Mouse (Mus musculus): ENCODE results near the gene Pde8b.
"Not testable (repeated sequence)": the region's sequence is repeated elsewhere in the genome, so short reads cannot be mapped to it uniquely, and the experiment has no call there.

Gene Pde8b

DNA sequence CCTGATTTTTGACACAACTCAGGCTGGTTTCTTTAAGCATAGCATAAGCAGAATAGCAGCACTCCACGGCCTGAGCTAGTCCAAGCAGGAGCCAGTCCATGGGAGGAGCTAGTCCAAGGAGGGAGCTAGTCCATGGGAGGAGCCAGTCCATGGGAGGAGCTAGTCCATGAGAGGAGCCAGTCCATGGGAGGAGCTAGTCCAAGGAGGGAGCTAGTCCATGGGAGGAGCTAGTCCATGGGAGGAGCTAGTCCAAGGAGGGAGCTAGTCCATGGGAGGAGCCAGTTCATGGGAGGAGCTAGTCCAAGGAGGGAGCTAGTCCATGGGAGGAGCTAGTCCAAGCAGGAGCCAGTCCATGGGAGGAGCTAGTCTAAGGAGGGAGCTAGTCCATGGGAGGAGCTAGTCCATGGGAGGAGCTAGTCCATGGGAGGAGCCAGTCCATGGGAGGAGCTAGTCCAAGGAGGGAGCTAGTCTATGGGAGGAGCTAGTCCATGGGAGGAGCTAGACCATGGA, 34.4 kb downstream of the Pde8b start:
- DNase-seq, result not testable (repeated sequence)

DNA sequence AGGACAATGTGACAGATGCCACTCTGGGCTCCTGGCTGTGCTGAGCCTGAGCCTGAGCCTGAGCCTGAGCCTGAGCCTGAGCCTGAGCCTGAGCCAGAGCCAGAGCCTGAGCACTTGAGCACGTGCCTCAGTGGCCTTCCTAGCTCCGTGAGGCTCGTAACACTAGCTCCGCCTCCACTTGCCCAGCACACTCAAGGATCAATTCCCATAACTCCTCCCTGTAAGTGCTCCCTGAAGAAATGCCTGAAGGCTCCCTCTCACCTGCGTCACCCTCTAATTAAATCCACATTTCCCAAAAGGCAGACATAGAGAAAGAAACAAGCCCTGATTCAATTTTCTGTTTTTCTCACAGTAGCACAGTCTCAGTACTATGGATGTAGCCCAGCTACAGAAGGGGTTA, 37.8 kb downstream of the Pde8b start:
- no peak for DNase-seq

DNA sequence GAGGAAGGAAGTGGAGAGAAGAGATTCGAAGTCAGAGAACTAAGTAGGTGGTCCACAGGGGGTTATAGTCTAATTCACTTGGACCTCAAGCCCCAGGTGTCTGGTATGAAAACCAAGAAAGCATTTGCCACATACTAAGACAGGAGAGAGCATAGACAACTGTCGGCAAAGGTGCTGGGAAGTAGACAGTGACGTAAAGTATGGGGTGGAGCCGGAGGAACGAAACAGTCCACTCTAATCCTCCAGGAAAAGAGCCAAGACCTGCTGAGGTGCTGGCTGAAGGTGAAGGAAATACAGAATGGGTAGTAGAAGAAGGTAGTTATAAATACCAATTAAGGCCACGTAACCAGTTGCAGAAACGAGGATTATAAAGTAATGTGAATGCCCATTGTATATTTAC, 42.8 kb downstream of the Pde8b start:
- DNase-seq, result not testable (repeated sequence)

DNA sequence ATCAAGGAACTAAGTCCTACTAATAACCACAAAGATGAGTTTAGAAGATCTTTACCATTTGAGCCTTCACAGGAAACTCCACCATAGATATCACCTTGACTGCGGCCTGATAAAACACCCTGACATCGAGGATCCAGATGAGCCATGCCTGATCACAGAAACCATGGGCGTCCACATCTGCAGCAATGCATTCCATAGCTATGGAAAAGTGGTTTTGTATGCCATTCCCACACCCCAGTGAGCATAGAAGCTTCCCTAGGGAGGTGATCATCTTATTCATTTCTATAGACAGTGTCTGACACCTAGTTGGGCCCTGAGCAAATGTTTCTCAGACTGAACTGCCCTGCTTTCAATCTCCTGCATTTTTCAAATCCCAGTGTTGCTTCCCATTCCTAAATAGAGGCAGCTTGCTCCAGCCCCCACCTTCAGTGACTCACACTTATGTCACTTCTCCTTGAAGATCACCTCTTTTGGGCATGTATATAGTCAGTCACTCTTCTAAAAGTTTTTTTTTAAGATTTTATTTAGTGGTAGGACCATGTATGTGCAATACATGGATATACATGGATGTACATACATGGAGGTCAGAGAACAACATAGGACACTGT, 47.9 kb downstream of the Pde8b start:
- no peak for DNase-seq

DNA sequence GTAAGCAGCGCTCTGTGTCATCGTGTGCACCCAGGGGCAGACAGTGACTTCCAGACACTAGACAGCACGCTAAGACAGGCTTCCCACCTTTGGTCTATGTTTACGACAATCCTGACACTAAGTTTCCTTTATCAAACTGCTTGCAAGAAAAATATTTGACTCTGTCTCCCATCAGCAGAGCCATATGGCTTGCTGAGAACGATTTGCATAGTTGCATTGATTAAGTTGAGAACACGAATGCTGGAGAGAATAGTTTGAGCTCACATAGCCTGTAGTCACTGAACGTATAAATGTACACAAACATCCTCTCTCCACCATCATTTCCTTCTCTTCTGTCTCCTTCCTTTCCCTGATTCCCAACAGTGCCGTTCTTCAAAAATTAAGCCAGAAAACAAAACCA, 49.3 kb downstream of the Pde8b start:
- DNase-seq, result no peak

DNA sequence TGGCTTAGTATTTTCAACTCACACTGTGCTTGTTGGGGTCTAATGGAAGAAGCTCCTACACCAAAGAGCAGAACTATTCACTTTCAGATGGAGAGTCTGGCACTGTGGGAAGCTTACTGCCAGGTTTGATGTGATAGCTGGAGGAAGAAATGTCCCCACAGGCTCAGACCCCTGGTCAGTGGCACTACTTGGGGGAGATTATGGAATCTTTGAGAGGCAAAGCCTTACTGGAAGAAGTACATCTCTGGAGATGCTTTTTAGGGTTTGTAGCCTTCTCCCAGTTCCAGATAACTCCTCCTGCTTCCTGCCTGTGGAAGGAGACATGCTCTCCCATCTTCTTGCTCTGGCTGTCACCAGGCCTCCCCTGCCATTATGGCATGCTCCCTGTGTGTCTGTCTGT, 50.1 kb downstream of the Pde8b start:
- no peak for DNase-seq

DNA sequence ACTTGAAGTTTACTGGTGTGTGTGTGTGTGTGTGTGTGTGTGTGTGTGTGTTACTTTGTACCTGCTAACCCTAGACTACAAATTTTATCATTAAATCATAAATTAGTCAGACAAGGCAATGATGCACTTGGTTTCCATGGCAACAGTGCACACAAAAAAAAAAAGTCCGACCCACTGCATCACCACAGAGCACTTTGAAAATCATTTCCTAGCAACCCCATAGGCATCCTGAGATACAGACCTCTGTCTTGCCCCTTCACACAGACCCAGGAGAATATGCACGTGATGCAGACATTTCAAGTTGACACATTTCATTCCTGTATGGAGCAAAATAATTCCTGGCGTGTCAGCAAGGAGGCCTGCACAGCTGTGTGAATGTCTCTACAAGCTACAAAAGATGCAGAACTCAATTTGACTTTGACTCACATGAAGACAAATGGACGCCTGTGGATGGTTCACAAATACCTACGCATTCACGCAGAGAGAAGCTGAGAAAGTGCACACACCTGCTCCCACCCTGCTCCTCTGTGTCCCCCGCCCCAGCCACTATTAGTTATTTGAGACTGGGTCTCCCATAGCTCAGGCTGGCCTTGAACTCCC, 53.9 kb downstream of the Pde8b start:
- no peak for DNase-seq

DNA sequence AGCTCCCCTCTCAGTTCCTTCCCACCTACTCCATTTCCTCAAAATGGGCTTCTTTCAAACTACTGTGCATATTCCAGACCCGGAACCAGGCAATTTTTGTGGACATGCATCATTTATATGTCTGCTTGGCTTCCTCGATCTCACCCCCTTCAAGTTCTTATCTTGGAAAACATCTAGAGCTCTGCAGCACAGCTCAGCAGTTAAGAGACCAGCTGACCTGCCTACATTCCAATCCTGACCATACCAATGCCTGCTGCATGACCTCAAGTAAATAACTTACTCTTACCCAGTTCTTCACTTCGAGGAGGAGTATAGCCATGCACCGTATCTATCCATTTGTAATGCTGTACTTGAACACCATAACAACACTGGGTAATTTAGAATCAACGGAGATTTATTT, 58.2 kb downstream of the Pde8b start:
- DNase-seq, result no peak

DNA sequence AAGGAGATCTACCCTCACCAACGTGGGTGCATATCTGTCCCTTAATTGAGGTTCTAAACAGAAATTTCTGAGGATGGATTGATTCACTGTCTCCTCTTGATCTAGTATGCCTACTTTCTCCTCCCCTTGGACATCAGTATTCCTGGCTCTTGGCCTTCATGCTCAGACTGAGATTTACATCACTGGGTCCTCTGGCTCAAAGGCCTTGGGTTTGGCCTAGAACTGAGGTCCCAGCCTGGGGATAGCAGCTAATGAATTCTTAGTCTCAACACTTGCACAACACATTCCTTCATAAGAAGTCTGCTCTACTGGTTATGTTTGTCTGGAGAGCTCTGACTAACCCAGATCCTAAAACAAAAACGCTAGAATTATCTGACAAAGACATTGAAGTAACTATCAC, 61.0 kb downstream of the Pde8b start:
- DNase-seq, result no peak

DNA sequence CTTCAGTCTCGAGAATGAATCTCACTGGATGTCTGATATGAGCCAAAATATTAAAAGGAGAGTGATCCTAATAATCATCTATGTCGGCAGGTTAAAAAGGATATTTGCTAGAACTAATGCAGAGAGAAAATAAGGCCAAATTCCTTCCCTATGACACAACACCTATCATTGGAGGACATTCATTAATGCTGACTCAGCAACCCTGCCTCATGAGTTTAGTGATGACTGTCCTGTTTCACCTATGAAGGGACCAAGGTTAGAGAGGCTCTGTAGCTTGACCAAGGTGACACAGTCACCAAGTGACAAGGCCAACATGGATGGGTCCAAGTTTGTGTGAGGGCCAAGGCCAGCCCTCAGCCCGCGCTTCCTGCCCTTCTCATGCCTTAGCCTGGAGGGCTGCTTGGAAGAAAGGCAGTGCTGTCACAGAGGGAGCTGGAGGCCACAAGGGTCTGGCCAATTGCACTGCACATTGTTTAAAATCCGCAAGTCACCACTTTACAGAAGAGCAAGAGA, 62.9 kb downstream of the Pde8b start:
- no peak for DNase-seq

DNA sequence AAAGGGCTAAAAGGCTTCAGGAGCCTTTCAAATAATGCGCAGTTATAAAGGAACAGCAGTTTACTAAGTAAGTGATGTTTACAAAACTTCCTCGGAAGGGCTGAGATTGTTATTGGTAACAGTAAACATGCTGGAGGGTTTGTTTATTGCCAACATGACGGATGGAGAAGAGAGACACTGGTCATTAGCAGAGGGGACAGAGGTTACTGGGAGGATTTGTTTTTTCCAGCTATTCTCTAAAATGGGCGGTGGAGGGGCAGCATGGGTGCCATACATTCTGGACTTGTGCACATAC, 63.4 kb downstream of the Pde8b start:
- DNase-seq, result no peak

DNA sequence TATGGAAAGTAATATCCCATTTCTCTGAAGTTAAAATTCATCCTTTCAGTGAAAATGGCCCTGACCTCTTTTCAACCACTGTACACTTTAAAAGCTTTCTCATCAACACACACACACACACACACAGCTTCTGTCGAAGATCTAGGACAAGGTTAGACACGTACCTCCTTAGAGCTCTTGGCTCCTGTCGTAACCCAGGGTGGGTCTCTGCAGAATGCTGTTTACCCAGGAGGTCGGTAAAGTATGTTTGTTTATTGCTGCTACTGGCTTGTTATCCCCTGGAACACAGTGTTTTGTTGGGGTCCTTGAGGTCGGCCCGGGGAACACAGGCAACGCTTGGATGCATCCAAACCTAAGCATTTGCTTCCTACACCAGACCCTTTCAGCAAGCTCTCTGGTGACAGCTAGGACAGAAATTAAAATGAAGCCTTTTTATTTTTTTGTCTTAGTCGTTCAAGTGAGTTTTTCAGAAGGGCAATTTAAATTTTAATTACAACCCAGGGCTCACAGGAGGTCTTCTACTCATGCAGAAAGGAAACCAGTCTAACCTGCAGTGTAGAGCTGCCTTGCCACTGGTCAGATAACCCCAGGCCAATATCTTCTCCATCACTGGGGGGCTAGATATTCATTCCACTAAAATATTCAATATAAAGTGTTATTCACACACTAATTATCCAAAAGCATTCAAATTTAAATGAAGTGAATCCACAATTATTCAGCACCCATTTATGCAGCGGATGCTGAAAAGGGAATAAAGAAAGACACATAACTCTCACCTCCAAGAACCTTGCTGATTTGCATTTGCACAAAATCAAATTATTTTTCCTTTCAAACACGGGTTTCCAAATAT, 64.0 kb downstream of the Pde8b start:
- DNase-seq, result no peak

DNA sequence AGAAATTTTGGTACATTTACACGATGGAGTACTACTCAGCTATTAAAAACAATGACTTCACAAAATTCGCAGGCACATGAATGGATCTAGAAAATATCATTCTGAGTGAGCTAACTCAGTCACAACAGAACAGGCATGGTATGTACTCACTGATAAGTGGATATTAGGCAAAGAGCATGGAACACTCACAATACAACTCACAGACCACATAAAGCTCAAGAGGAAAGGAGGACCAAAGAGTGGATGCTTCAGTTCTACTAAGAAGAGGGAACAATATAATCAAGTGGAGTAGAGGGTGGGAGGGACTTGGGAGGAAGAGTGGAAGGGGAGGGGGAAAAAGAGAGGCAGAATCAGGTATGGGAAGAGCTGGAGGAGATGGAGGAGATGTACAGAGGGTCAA, 66.5 kb downstream of the Pde8b start:
- no peak for DNase-seq

DNA sequence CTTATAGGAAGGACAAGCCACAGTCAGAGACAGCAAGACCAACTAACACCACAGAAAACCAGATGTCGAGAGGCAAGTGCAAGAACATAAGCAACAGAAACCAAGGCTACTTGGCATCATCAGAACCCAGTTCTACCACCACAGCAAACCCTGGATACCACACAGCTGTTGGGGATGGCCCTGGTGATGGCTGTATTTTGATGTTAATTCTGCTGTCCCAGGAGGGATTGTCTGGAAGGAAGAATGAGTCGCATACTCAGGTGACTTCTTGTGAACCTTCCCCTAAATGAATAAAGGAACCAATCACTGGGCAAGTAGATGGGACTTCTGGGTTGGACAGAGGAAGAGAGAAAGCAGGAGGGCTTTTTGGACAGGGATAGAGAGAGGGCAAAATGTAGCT, 69.9 kb downstream of the Pde8b start:
- DNase-seq, result no peak

DNA sequence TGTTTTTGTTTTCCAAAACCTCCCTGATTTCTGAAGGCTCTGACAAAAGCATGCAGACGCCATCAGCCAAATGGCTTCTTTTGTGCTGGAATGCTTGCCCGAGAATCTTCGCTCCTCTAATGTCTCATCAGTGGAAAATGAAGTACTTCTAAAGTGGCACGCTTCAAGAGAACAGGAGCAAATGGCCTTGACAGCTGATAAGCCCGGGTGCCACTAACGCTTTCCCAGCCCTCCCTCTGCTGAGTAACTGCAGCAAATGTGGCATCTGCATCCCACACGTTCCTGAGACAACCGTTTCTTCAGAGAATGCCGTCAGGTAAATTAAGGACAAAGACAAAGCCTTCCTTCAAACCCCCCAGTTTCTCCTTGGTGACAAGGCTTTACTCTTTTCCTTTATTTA, 72.8 kb downstream of the Pde8b start:
- no peak for DNase-seq

DNA sequence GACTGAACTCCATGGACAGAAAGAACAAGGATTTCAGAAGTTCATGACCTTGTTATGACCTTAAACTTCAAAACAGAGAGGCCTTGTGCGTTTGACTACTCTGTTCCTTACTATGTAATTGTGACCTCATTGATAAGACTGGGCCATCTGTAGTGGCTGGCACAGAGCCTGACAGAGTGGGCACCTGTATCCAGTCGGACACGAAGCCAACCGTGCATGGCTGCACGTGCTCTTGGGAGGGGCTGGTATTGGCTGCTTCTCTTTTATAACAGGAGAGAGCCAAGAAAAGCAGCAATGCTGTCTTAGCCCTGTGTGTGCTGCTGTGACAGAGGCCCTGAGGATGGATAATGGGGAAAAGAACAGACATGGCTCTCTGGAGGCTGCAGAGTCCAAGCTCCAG, 73.7 kb downstream of the Pde8b start:
- DNase-seq, result no peak

DNA sequence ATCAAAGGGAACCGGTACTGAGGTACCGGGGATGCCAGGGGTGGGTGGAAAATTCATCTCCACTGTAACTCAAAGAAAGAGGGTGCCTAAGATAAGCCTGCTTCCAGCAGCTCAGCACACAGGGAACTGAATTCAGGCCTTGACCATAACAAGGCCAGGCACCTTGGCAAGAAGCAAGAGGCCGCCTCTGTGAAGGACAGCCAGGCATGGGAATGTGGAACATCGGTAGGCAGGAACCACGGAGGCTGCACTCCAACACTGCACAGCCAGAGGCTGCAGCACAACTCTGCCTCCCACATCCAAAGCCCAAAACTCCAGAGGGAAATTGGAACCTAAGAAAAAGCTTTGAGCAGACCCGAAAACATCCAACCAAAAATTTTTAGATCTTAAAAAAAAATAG, 75.9 kb downstream of the Pde8b start:
- no peak for DNase-seq

DNA sequence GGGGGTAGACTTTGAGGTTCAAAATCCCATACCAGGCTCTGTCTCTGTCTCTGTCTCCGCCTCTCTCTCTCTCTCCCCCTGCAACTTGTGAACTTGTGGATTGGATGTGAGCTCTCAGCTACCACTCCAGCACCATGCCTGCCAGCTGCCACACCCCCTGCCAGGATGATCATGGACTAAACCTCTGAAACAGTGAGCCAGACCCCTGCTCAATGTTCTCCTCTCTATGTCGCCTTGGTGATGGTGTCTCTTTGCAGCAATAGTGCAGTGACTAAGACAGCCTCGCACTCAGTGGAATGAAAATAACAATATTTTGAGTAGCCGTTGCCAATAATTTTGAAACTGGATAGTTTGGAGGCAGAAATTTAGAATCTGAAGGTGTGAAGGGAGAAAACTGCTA, 77.8 kb downstream of the Pde8b start:
- no peak for DNase-seq

DNA sequence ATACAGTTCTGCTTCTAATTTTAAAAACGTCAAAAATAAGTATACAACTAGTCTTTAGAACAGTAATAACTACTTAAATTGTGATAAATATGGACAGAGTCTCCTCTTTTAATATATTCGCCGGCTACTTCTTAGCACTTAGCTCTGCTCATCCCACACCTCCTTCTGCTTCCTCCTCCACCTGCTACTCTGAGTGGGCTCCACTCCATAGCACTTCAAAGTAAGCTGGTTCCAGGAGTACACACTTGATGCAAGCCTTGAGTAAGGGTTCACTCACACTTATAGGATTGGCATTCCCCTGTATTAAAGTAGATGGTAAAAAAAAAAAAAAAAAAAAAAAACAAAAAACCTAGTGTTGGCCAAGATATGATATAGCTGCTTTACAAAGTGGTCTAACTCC, 89.9 kb downstream of the Pde8b start:
- DNase-seq, result no peak

DNA sequence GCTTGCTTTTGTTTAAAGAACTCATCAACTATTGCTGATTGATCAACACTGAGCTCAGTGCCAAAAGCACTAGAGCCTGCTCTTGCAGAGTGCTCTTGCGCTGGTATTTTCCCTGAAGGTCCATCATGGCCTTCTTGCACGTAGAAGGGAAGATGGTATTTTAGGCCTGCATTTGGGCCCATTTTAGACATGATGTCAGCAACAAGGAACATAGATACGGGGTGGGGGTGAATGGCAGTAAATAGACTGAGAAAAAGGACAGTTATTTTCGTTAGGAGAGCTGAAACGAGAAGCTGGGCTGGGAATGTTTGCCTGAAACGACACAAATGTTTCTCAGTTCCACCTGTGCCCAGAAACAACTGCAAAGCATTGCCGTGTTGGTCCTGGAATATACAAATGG, 91.2 kb downstream of the Pde8b start:
- DNase-seq, result no peak

DNA sequence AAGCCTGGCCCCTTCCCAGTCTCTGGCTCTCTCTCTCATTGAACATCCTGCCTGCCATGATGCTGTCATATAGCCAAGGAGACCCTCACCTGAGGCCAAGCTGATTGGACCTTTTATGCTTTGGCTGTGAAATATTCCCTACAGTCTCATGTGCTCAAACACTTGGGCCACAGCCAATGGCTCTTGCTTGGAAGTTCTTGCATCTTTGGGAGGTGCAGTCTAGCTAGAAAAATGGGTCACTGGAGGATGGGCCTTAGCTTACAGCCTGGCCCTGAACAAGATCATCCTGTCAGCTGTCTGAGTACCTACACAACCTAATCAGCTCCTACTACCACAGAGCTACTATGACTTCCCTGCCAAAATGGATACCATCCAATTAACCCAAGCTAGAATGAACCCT, 105.4 kb downstream of the Pde8b start:
- DNase-seq, result no peak

DNA sequence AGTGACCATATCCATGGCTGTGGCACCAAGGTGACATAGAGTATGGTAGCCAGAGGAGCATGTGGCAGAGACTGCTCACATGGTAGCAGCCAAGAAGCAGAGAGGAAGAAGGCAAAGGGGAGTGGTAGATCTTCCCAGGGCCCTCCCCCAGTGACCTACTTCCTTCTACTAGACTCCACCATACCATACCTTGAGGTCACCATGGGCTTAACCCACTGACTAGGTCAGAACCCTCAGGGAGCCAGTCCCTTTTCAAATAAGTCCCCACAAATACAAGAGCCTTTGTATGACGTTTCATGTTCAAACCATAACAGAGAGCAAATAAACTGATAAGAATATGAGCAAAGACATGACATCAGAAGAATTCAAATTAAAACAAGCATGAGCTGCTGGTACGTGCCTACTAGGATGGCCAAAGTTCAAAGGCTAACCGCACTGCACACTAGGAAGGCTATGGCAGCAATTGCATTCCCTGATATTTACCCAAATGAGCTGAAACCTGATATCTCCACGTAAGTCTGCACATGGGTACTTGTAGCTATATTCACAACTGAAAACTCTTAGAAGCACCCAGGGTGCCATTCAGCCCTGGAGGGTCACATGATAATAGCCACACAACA, 109.6 kb downstream of the Pde8b start:
- no peak for DNase-seq

DNA sequence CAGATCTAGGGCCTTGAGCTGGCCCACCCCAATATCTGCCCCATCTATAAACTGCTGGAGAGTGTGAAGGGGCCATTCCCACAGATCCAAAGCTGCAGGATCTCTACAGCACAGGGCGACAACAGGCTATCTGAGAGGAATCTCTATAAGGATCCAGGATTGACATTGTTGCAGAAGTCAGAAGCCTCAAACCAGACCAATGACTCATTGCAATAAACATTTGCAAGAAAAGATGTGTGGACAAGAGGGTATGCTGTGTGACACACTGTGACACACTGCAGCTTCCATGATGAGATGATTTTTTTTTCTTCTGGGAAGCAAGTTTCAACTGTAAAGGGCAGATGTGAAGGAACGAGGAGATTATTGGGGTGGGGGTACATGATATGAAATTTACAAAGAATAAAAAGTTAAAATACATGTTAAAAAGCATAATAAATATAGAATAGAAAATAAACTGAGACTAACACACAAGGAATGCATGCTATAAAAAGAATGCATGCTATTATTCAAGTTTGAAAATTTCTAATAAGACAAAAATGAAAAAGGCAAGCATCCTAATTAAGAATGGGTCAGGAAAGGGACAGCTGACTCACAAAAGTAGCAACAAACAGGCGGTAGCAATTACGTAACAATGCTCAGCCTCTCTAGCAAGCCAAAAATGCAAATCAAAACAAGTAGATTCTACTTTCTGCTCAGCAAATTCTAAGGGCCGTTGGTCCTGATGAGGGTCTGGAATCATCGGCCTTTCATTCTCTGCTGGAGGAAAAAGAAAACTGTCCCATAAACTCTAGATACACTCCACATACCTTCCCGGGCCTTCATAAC, 114.6 kb downstream of the Pde8b start:
- no peak for DNase-seq
